Mouse (Mus musculus) heart, adult 18-20 months (tissue): ENCODE data around the gene Mfap2. TPM values are rescaled to one million over a fixed set of nuclear protein-coding genes. Genes with fewer than 3 reads are reported as not detected.
A peak's percentile ranks its signal among the peaks of the same experiment; 100 is the strongest.

Experiments
- DNase-seq, 2 experiments: peaks; one replicate each; pipeline ENCODE4 v3.0.0; 2021 to 2022; ENCODE audit warnings: mixed read lengths in 1 of 2
- long read RNA-seq, 2 experiments: library from polyadenylated mRNA; stranded (forward); transcript quantifications; one replicate each; pipeline ENCODE4 v2.0.0; 2021
- total RNA-seq, 2 experiments: library from RNA; stranded (reverse); gene quantifications; 2 replicates each; pipeline ENCODE4 v1.2.3; 2021

Mfap2 gene
- total RNA-seq = 1 to 10 TPM; 1.6 to 2.5 TPM
- long read RNA-seq, experiment 1, partial matches to known transcripts = 0 of 1 reads
- long read RNA-seq, experiment 1, other reads (novel, unspliced or antisense) = 0 of 1 reads
- long read RNA-seq, experiment 2, partial matches to known transcripts = 1 of 1 reads
- long read RNA-seq, experiment 2, other reads (novel, unspliced or antisense) = 0 of 1 reads

DNA sequence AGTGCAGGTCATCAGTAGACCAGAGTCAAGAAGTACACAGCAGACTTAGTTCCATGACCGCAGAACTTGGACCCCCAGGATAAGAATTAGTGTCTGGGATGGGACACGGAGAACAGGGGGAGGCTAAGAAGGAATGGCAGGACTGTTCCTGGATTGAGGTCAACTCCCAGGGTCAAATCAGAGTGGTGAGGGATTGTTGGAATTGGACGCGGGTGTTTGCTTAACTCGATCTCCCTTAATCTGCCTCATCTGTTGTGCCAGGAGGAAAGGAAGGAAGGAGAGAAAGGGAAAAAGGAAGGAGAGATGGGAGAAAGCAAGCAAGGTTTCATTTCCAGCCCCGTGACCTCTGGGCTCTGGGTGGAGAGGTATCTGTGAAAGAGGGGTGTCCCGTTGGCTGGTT is at the start of gene Mfap2:
TSS of gene Mfap2 (plus strand) at position 301 of the 400 bp plus-strand sequence.
- DNase-seq = no peak

GRCm38 (mm10) chr4:140960781-140961466 is 49.3 kb upstream of the Mfap2 start, which contains the start of gene Sdhb:
Gene Sdhb (plus strand): TSS chr4:140961203.
- peak; percentile 96 to 99 for DNase-seq

DNA sequence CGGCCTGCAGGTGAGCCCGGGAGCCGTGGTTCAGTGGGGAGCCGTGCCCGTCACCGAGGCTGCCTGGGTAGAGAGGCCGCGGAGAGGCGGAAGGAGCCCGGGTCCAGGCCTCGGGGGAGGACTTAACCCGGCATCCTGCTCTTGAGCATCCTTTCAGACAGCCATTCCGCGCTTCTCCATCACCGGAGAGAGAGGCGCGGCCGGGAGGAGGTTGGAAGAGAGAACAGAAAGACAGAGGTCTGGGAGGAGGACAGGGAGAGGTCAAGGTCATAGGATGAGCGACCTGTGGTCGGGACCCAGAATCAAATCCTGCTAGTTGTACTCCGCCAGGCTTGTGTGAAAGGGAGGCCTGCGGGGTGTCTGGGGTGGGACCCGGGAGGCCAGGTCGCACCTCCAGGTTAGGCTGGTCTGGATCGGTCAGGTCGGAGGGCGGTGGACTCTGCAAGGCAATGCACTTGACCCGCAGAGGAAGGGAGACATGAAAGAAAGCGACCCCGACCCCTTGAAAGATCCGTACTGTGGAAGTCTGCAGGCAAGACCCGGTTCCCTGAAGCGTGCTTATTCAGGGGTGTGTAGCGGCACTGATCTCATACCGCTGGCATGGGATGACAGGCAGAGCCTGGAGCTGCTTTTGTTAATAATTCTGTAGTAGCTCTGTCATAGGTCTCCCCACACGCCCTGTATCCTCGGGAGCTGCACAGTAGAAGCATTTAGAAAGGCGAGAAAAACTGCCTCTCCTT is 48.6 kb upstream of the Mfap2 start:
- no peak for DNase-seq

DNA sequence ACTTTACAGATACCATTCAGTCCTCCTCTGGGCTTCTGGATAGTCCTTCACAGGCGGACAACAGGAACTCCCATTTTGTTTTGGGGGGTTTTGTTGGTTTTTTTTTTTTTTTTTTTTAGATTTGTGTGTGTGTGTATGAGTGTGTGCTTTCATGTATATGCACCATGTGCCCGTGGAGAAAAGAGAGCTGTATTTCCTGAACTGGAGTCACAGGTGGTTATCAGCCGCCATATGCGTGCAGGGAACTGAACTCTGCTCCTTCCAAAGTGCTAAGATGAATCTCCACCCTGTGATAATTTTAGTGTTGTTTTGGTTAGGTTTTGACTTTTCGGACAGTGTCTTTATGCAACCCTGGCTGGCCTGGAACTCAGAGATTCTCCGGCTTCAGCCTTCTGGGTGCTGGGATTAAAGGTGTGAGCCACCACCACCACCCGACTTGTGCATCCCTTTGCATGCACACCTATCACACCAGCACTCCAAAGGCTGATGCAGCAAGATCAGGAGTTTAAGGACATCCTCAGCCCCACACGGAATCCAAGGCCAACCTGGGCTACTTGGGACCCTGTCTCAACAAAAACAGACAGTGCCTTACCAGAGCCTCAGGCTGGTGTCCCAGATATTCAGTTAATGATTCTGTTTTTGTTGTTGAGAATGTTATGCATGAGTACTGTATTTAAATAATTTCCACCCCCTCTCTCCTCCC is 47.9 kb upstream of the Mfap2 start:
- DNase-seq = no peak

GRCm38 (mm10) chr4:140962950-140963349 is 47.3 kb upstream of the Mfap2 start:
- DNase-seq = peak; percentile 78 to 85

DNA sequence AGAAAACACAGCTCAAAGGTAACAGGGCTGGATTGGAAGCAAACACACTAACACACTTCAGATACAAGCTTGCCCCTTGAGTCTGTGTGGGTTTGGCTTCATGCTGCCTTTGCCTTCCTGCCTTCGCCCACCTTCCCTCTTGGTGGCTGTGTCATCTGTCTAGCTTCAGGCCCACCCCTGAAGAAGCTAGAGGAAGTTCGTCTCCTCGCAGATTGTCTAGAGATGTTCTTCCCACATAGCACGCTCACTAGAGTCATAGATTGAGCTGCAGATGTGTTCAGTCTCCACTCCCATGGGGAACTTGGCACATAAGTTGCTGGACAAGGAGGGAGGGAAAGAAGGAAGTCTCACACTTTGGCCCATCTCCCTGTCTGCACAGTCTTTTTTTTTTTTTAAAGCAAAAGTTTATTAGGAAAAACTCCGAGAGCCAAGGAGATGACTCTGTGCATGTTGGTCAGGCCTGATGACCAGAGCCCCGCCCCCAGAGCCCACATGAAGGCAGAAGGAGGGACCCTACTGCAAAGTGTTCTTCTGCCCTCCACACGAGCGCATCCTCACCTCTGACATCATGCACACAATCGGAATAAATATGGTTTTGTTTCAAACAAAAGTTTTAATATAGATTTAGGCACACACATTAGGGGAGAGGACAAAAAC is 46.1 kb upstream of the Mfap2 start:
- peak; percentile 41 to 70 for DNase-seq

DNA sequence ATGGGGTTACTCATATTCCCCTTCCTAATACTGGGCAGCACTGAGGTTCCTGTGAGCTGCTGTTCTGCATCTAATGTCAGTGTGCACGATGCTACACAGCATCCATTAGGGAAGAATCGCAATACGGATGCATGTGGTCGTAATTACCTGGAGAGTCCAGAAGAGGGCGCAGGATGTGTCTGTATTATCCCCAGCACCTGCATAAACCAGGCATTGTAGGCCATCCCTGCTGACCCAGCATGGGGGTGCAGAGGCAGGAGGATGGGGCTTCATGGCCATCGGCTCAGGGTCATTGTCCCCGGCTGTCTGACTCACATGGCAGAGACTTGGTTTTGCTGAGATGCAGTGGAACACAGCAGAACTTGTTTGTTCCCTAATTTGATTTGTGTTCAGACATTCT is 45.6 kb upstream of the Mfap2 start:
- DNase-seq = peak; percentile 77 to 83

DNA sequence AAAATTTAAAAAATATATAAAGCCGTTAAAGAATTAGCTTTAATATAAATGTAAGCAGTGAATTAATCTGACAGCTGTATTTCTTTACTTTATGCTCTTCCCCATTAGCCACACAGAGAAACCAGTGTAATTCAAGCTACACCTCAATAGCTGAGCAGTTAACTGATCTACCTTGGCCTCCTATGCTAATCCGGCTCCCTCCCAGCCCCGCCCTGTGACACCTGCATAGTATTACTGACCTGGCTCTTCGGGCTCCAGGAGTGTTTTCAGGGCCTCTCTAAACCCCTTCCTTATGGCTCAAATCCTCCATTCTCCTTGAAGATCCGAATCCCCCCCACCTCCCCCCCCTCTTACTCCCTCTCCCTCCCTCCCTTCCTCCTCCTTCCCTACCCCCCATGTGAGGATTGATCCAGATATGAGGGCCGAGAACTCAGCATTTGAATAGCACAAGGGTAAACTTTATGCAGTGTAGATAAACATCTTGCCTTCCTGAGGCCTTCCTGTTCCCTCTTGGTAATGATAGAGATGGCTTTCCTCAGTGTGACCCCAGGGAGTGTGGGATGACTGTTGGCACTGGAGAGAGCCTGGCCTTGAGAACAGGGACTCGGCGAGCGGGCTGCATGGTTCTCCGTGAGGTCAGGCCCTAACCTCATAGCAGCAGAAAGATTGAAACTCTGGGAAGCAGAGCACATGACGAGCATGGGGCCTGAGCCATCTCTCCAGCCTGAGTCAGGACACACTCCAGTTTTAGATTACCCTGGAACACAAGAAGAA is 42.6 kb upstream of the Mfap2 start:
- no peak for DNase-seq

DNA sequence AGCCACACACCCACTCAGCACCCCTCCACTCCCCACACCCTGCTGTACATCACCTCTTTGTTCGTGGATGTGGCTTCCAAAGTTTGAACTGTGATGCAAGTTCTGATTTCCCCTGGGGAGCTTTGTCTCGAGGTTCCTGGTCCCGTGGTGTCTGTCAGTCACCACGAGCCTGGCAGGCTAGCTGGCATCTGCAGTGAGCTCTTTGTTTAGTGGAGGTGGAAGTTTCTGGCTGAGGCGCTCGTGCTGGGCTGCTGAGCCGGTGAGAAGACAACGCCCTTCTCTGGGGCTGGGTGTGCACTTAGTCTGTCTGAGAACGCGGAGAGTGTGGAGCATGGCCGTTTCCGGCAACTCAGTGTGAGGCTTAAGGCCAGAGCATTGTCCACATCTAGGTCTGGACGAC is 38.5 kb upstream of the Mfap2 start:
- DNase-seq = no peak

DNA sequence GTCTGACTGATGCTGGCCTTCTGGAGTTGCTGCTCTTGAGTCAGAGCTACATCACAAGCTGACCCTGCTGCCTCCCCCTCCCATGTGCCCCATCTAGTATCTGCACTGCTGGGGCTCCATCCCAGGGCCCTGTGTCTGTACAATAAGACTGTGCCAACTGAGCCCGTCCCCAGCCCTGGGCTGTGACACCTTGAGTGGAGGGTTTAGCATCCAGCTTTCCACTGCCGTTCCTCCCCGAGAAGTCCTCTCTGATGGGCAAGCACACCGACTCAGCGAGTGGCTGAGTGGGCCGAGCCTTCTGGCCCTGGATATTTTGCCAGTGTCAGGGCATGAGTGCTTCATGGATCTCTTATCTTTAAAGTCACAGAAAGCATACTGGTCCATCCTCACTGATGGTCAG is 35.8 kb upstream of the Mfap2 start:
- no peak for DNase-seq

GRCm38 (mm10) chr4:140975356-140975755 is 34.9 kb upstream of the Mfap2 start:
- peak in 1 of 2 experiments; percentile 26 for DNase-seq

DNA sequence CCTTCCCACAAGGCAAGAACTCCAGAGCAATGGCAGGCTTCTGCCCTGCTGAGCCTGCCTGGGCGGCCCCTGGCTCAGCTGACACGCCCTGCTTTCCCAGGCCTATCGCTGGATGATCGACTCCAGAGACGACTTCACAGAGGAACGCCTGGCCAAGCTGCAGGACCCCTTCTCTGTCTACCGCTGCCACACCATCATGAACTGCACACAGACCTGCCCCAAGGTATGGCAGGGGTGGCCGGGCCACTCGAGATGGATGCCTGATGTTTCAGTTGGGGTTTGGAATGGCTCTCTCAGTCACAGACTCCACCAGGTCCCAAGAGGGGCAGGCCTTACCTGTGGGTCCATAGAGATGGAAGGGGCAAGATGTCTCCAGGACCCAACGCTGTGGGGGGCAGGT is 32.9 kb upstream of the Mfap2 start:
- no peak for DNase-seq

DNA sequence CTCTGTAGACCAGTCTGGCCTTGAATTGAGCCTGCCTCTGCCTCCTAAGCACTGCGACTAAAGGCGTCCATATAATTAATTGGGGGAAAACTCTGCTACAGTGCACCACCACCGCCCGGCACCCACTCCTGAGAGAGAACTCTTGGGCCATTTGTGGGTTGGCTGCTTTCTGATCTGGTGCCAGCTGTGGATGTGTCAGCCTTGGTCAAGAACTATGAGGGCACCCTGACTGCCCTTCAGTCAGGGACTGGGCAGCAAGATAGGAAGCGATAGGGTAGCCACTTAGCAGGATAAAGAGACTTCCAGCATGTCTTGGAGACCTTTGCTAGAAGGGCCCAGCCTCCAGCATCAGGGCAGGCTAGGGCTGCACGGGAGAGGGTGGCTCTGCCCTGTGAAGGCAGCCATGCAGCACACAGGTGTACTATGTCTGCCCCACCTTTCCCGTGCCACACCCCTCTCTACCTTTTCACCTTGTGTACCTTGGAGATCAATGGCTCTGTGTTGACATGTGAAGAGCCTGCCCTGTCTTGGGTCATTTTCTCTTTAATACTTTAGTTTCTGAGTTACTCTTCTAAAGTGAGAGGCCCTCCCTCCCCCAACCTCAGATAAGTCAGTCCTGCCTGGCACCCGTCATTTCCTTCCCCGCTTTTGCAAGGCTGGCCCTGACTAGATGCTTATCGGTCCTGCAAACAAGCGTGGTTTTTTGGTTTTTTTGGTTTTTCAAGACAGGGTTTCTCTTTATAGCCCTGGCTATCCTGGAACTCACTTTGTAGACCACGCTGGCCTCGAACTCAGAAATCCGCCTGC is 32.1 kb upstream of the Mfap2 start:
- no peak for DNase-seq

DNA sequence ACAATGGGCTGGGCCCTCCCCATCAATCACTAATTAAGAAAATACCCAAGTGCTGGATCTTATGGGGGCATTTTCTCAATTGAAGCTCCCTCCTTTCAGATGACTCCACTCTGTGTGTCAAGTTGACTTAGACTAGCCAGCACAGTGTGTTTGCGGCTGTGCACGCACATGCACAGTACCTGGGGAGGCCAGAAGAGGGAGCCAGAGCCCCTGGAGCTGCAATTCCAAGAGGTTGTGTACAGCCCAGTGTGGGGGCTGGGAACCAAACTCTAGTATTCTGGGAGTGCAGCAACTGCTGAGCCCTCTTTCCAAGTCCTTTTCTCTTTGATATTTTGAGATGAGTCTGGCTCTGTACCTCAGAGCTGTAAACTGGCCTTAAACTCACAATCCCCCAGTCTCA is 28.6 kb upstream of the Mfap2 start:
- no peak for DNase-seq

DNA sequence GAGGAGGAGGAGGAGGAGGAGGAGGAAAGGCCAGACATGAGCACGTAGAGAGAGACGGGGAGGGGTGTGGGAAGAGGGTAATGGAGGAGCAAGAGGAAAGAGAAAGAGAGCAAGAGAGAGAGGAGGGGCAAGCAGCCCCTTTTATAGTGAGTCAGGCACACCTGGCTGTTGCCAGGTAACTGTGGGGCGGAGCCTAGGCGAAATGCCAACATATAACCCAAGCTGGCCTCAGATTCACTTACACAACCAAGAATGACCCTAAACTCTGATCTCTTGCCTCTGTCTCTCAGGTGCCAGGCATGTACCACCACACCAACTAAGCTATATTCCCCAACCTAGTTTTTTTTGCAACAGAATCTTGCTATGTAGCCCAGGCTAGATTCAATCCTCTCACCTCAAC is 27.4 kb upstream of the Mfap2 start:
- no peak for DNase-seq

DNA sequence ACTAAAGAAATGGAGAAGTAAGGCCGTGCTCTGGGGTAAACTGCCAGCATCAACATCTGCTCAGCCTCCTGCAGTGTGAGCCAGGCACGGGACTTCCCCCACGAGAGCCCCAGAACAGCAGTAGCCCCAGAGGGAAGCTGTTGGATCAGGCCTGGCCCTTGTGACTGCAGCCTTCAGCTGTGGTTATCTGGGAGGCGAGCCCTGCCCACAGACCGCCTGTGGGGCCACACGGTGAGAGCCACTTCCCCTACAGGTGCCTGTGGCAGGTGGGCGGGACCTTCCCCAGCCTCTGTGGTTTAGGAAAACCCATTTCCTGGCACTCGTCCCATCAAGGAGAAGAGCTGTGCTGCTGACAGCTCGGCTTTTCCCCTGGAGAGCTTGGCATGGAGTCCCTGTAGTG is 26.8 kb upstream of the Mfap2 start:
- peak; percentile 54 to 89 for DNase-seq

GRCm38 (mm10) chr4:140984544-140984943 is 25.7 kb upstream of the Mfap2 start:
- no peak for DNase-seq

- no peak for DNase-seq
Observed at GRCm38 (mm10) chr4:140986024-140986710, 24.1 kb upstream of the Mfap2 start.

DNA sequence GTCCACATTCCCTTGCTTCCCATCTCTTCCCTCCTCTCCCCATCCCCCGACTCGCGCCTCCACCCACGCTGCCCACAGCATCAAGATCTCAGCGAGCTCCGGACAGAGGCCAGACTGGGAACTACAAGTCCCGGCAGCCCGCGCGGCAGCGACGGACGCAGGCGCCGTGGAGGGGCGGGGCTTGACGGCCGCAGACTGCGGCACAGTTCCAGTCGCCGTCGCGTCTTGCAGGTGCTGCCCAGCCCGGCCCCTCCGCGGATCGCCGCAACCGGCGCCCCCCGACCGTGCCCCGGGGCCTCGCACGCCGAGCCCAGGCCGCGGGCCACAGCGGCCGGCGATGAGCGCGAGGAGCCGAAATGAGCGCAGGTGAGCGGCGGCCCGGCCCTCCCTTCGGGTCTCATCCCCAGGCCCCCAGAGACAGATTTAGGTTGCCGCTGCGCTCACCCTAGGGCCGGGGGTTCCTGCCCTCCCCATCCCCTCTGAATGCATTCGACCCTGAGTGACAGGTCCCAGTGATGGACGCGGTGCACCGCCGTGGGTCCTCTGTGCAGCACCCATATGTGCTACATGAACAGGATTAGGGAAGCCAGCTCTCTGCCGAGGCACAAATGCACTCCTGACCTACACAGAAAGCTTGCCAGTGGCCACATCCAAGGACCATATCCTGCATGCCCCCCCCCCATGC is 23.4 kb upstream of the Mfap2 start, which contains the start of gene Atp13a2:
TSS of gene Atp13a2 (plus strand) at position 163 of the 685 bp plus-strand sequence.
- peak; percentile 92 to 94 for DNase-seq
